ENCODE assay signal across 8 mouse cellular contexts in the genomic region with DNA sequence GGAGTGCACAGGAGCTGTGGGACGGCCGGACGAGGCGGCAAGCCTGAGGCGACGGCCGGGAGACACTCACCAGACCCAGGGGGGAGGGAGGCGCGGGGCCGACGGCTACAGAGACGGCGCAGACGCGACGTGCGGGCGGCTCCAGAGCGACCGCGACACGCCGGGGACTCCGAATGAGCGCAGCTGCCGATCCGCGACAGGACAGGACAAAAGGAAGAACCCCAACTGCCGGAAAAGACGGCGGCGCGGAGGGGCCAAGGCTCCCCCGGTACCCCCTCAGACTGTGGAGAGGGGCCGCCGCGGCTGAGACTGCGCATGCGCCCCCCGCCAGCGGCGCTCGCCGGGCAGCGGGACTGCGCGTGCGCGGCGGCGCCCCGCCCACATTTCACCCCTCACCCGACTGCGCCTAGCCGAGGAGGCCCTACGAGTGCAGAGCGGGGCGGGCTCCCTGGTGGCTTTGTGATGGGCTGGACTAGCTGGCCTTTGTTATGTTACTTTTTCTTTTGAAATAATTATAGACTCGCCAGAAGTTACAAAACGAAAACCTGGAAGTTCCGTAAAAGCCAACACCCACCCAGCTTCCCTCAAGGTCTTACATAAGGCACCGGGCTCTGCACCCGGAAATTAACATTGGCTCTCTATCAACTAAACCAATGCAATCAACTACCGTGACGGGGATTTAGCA. TPM values are rescaled to one million over a fixed set of nuclear protein-coding genes. Genes with fewer than 3 reads are reported as not detected.
DNase-seq lines count a peak whose midpoint lies in the region; ATAC-seq and TF ChIP-seq lines count a peak whose summit lies in the region.

Gene Stk38, minus strand, starts transcription at position 355 of the 685 bp plus-strand sequence.

- H3K27ac ChIP-seq in bone marrow, adult 2 months (ENCODE audit: control insufficient read depth, insufficient read depth, low read depth, low read length, poor library complexity) = peak within 1 kb of the TSS; percentile 95
- H3K27ac ChIP-seq in embryonic facial prominence, embryonic 15.5 days (replicated peaks) = peak within 1 kb of the TSS; percentile 94
- peak within 1 kb of the TSS; percentile 87 for H3K27ac ChIP-seq in kidney, embryonic 14.5 days (ENCODE audit: low read depth, low read length)
- peak within 1 kb of the TSS; percentile 87 for H3K27ac ChIP-seq in limb, embryonic 15.5 days

- peak within 1 kb of the TSS; percentile 92 for H3K9ac ChIP-seq in embryonic facial prominence, embryonic 15.5 days
- peak within 1 kb of the TSS; percentile 90 for H3K9ac ChIP-seq in kidney, embryonic 14.5 days (ENCODE audit: low read depth, low read length)
- peak within 1 kb of the TSS; percentile 93 for H3K9ac ChIP-seq in limb, embryonic 15.5 days

- H3K4me3 ChIP-seq in bone marrow, adult 2 months (replicated peaks; ENCODE audit: control insufficient read depth, low read depth, low read length) = peak within 1 kb of the TSS; percentile 100
- H3K4me3 ChIP-seq in embryonic facial prominence, embryonic 15.5 days (replicated peaks) = peak within 1 kb of the TSS; percentile 98
- peak within 1 kb of the TSS; percentile 98 for H3K4me3 ChIP-seq in kidney, embryonic 14.5 days (ENCODE audit: low read length)
- peak within 1 kb of the TSS; percentile 91 for H3K4me3 ChIP-seq in limb, embryonic 15.5 days

- H3K9me3 ChIP-seq in embryonic facial prominence, embryonic 15.5 days (replicated peaks) = no peaks in the 10 kb centered on the region
- no peaks in the 10 kb centered on the region for H3K9me3 ChIP-seq in kidney, embryonic 14.5 days (ENCODE audit: control insufficient read depth, low read length)
- no peaks in the 10 kb centered on the region for H3K9me3 ChIP-seq in limb, embryonic 15.5 days

- H3K27me3 ChIP-seq in embryonic facial prominence, embryonic 15.5 days = no peaks in the 10 kb centered on the region
- H3K27me3 ChIP-seq in kidney, embryonic 14.5 days (ENCODE audit: control insufficient read depth, insufficient read depth, low read length) = no peaks in the 10 kb centered on the region
- no peaks in the 10 kb centered on the region for H3K27me3 ChIP-seq in limb, embryonic 15.5 days

- peaks cover 7% of the 10 kb centered on the region for H3K4me1 ChIP-seq in bone marrow, adult 2 months (ENCODE audit: control insufficient read depth, insufficient read depth, low read length)
- H3K4me1 ChIP-seq in embryonic facial prominence, embryonic 15.5 days = peaks cover 27% of the 10 kb centered on the region
- H3K4me1 ChIP-seq in kidney, embryonic 14.5 days (ENCODE audit: control insufficient read depth, insufficient read depth, low read length) = peaks cover 3% of the 10 kb centered on the region
- H3K4me1 ChIP-seq in limb, embryonic 15.5 days = peaks cover 15% of the 10 kb centered on the region

- under 1% methylated on average over 65 of the region's 65 CpGs for WGBS in bone marrow, adult 2 months
- WGBS in embryonic facial prominence, embryonic 15.5 days = under 1% methylated on average over 65 of the region's 65 CpGs
- under 1% methylated on average over 55 of the region's 65 CpGs for WGBS in kidney, embryonic 14.5 days
- WGBS in limb, embryonic 15.5 days = under 1% methylated on average over 63 of the region's 65 CpGs

- ATAC-seq in embryonic facial prominence, embryonic 15.5 days (ENCODE audit: insufficient number of reproducible peaks, low FRiP score, low TSS enrichment, low read depth) = peak; percentile 93
- peak; percentile 96 for ATAC-seq in kidney, embryonic 14.5 days (ENCODE audit: low FRiP score, low TSS enrichment)
- ATAC-seq in limb, embryonic 15.5 days (ENCODE audit: insufficient number of reproducible peaks, low FRiP score, low TSS enrichment, low read depth) = peak; percentile 86

- peak; percentile 91 for DNase-seq in 416B (ENCODE audit: low read depth)
- peak; percentile 93 for DNase-seq in heart, adult 8-10 months (ENCODE audit: low spot score)
- DNase-seq in monocyte, adult 2 months (ENCODE audit: low read depth in 1 of 2, low spot score in 2 of 2) = peak; percentile 92 to 93
- peak; percentile 91 to 93 for DNase-seq in spleen, postnatal 36 days (ENCODE audit: low spot score in 2 of 2)

- H3K4me2 ChIP-seq in embryonic facial prominence, embryonic 15.5 days (replicated peaks) = peak within 1 kb of the TSS; percentile 76
- peak within 1 kb of the TSS; percentile 86 for H3K4me2 ChIP-seq in kidney, embryonic 14.5 days (replicated peaks; ENCODE audit: low read depth, low read length)
- peak within 1 kb of the TSS; percentile 69 for H3K4me2 ChIP-seq in limb, embryonic 15.5 days

- 0 out of 2 replicates have a peak, but pooled peaks cover 6% of the 10 kb centered on the region for H3K36me3 ChIP-seq in embryonic facial prominence, embryonic 15.5 days
- H3K36me3 ChIP-seq in kidney, embryonic 14.5 days (ENCODE audit: control insufficient read depth, insufficient read depth, low read length) = no peaks in the 10 kb centered on the region
- no peaks in the 10 kb centered on the region for H3K36me3 ChIP-seq in limb, embryonic 15.5 days

- TF ChIP-seq POLR2A in bone marrow, adult 2 months (IDR thresholded peaks at IDR 0.05; ENCODE audit: borderline replicate concordance, control insufficient read depth, low read depth, low read length) = peak; percentile 66; the same call in 1 of the 2 replicates

- no peak for TF ChIP-seq CTCF in bone marrow, adult 2 months (IDR thresholded peaks at IDR 0.05; ENCODE audit: control insufficient read depth, insufficient read depth, low read length)

RNA-seq across cellular contexts. Expression of gene Stk38, which starts in this region (rescaled TPM):
- polyA plus RNA-seq in bone marrow, adult 2 months (2011; ENCODE audit: insufficient read depth, insufficient read length, low replicate concordance, missing spikeins) = 139 and 214 TPM in 2 replicates
- polyA plus RNA-seq in embryonic facial prominence, embryonic 15.5 days (2015; fragmentation: Nextera tagmentation; extraction: Ambion mirVana) = 111 and 122 TPM in 2 replicates
- total RNA-seq in heart, adult 8-10 months (2022) = 10 to 100 TPM; 26.4 to 31.4 (median 29.0) TPM
- polyA plus RNA-seq in kidney, embryonic 14.5 days (2014; fragmentation: Nextera tagmentation; extraction: Ambion mirVana) = 65.5 and 101 TPM in 2 replicates
- 100 and 104 TPM in 2 replicates for polyA plus RNA-seq in limb, embryonic 15.5 days (2015; fragmentation: Nextera tagmentation; extraction: Ambion mirVana)

Comparison
In these comparisons a context has a peak if more than half of its experiments do, and no peak if none do; other contexts are left out.
1. Peak in every context shown above with its lines: DNase-seq, ATAC-seq, H3K4me3 ChIP-seq and H3K27ac ChIP-seq.